9 mouse cellular contexts compared by ENCODE assay signal in genomic region chr7:128529574-128530051, GRCm38 (mm10). TPM values are rescaled to one million over a fixed set of nuclear protein-coding genes. Genes with fewer than 3 reads are reported as not detected.
DNase-seq lines count a peak whose midpoint lies in the region; ATAC-seq lines count a peak whose summit lies in the region.
"Had no signal": no experiment of that assay in that cellular context is flagged by ENCODE, and none has a peak within 500 bp of the region (broad histone marks: within the 10 kb centered on the region; RNA-seq: fewer than 3 reads in every experiment).

No protein-coding gene starts in this region.

- no peak for ATAC-seq in heart, embryonic 14.5 days (ENCODE audit: insufficient number of reproducible peaks, insufficient read depth, low FRiP score, low read depth)
- ATAC-seq in midbrain, embryonic 14.5 days (ENCODE audit: low FRiP score, low TSS enrichment), result no peak

- WGBS in heart, embryonic 14.5 days, result 3% methylated on average over 14 of the region's 14 CpGs
- 27% methylated on average over 14 of the region's 14 CpGs for WGBS in limb, embryonic 10.5 days
- 39% methylated on average over 14 of the region's 14 CpGs for WGBS in midbrain, embryonic 14.5 days

- H3K36me3 ChIP-seq in heart, embryonic 14.5 days (ENCODE audit: control insufficient read depth, insufficient read depth, low read length), result no peaks in the 10 kb centered on the region
- peaks cover 6% of the 10 kb centered on the region; the same call in 1 of the 2 replicates for H3K36me3 ChIP-seq in limb, embryonic 10.5 days
- no peaks in the 10 kb centered on the region for H3K36me3 ChIP-seq in midbrain, embryonic 14.5 days (ENCODE audit: control insufficient read depth, insufficient read depth, low read length)

- H3K27ac ChIP-seq in heart, embryonic 14.5 days (replicated peaks in 1 of 2; ENCODE audit: control insufficient read depth in 1 of 2, insufficient read depth in 1 of 2, low read depth in 2 of 2, low read length in 2 of 2), result peak overlapping the region; percentile 89
- peak overlapping the region; percentile 70 for H3K27ac ChIP-seq in limb, embryonic 10.5 days
- H3K27ac ChIP-seq in midbrain, embryonic 14.5 days (replicated peaks; ENCODE audit: low read depth, low read length), result peak overlapping the region; percentile 63; the same call in 1 of the 2 replicates
- H3K27ac ChIP-seq: macrophage had no signal

- H3K9ac ChIP-seq in heart, embryonic 14.5 days (ENCODE audit: low read length), result peak overlapping the region; percentile 60
- H3K9ac ChIP-seq in midbrain, embryonic 14.5 days (replicated peaks; ENCODE audit: low read length), result no peak overlapping the region

- no peaks in the 10 kb centered on the region for H3K27me3 ChIP-seq in heart, embryonic 14.5 days (ENCODE audit: control insufficient read depth, insufficient read depth, low read length)
- no peaks in the 10 kb centered on the region for H3K27me3 ChIP-seq in limb, embryonic 10.5 days (ENCODE audit: low read depth, poor library complexity, severe bottlenecking)
- H3K27me3 ChIP-seq in midbrain, embryonic 14.5 days (ENCODE audit: control insufficient read depth, insufficient read depth, low read length), result 0 out of 2 replicates have a peak, but pooled peaks cover 2% of the 10 kb centered on the region

- H3K9me3 ChIP-seq in heart, embryonic 14.5 days (ENCODE audit: control insufficient read depth, low read length), result no peaks in the 10 kb centered on the region
- H3K9me3 ChIP-seq in limb, embryonic 10.5 days (replicated peaks), result no peaks in the 10 kb centered on the region
- H3K9me3 ChIP-seq in midbrain, embryonic 14.5 days (ENCODE audit: control insufficient read depth, low read length), result no peaks in the 10 kb centered on the region

- DNase-seq in right cerebral cortex, adult 18-20 months, result peak; percentile 49
- no peak for DNase-seq in right cerebral cortex, postnatal 14 days
- DNase-seq in embryo, embryonic 10.5 days (ENCODE audit: low spot score), result peak; percentile 60
- no peak for DNase-seq in limb, embryonic 10.5 days (ENCODE audit: low spot score)
- DNase-seq in midbrain, embryonic 14.5 days, result peak; percentile 63
- no peak for DNase-seq in spleen, adult 12 weeks (ENCODE audit: low spot score)
- DNase-seq in cerebellum, adult 8-10 months, result no peak

- H3K4me3 ChIP-seq in heart, embryonic 14.5 days (ENCODE audit: control insufficient read depth in 1 of 2, insufficient read depth in 1 of 2, low read depth in 1 of 2, low read length in 2 of 2), result peak overlapping the region in 1 of 2 experiments; percentile 12; a peak in 1 of 4 replicates
- H3K4me3 ChIP-seq in limb, embryonic 10.5 days, result no peak overlapping the region
- H3K4me3 ChIP-seq in midbrain, embryonic 14.5 days (replicated peaks; ENCODE audit: low read depth, low read length), result no peak overlapping the region

- peaks cover 47 to 83% of the 10 kb centered on the region in 2 experiments for H3K4me1 ChIP-seq in heart, embryonic 14.5 days (ENCODE audit: control insufficient read depth in 2 of 2, insufficient read depth in 2 of 2, low read length in 2 of 2)
- peaks cover 59% of the 10 kb centered on the region for H3K4me1 ChIP-seq in limb, embryonic 10.5 days
- peaks cover 22% of the 10 kb centered on the region for H3K4me1 ChIP-seq in midbrain, embryonic 14.5 days (ENCODE audit: control insufficient read depth, insufficient read depth, low read length)

- peak overlapping the region; percentile 53 for H3K4me2 ChIP-seq in heart, embryonic 14.5 days (ENCODE audit: low read length)
- H3K4me2 ChIP-seq in midbrain, embryonic 14.5 days (ENCODE audit: low read length), result no peak overlapping the region

RNA-seq across cellular contexts. Expression of gene Bag3, which starts 6.2 kb away (rescaled TPM):
- polyA plus RNA-seq in heart, embryonic 14.5 days (2014; fragmentation: Nextera tagmentation; extraction: Ambion mirVana), result 24.5 and 26.9 TPM in 2 replicates
- 9.3 TPM in 2 replicates for polyA plus RNA-seq in limb, embryonic 10.5 days (2016; fragmentation: Nextera tagmentation; extraction: Ambion mirVana)
- 1.2 and 1.7 TPM in 2 replicates for polyA plus RNA-seq in midbrain, embryonic 14.5 days (2014; fragmentation: Nextera tagmentation; extraction: Ambion mirVana)

Comparison
In these comparisons a context has a peak if more than half of its experiments do, and no peak if none do; other contexts are left out.
1. DNase-seq: peak in right cerebral cortex, adult 18-20 months (single experiment), embryo, embryonic 10.5 days (single experiment) and midbrain, embryonic 14.5 days (single experiment); none in right cerebral cortex, postnatal 14 days (single experiment), limb, embryonic 10.5 days (single experiment), spleen, adult 12 weeks (single experiment) and cerebellum, adult 8-10 months (single experiment).
2. Peak in every context shown above with its lines, with median percentiles within 50 percentile points of each other: H3K27ac ChIP-seq.